Mouse (Mus musculus) kidney, adult 2 months (tissue): Measurements from ENCODE around the gene Zfp386.

Experiments
- CTCF ChIP-seq: fragments of 200-500 bp; conservative IDR thresholded peaks from 2 replicates; pipeline ENCODE4 v1.5.1; 2011; ENCODE audit warnings: low read depth, mild to moderate bottlenecking, control low read depth, low read length, moderate library complexity, mixed read lengths; ENCODE audit not compliant: insufficient read depth, insufficient read length
- POLR2A ChIP-seq: fragments of 200-500 bp; IDR thresholded peaks from one replicate; pipeline ENCODE4 v1.6.1; 2011; ENCODE audit warnings: low read depth, low read length, control low read depth

DNA sequence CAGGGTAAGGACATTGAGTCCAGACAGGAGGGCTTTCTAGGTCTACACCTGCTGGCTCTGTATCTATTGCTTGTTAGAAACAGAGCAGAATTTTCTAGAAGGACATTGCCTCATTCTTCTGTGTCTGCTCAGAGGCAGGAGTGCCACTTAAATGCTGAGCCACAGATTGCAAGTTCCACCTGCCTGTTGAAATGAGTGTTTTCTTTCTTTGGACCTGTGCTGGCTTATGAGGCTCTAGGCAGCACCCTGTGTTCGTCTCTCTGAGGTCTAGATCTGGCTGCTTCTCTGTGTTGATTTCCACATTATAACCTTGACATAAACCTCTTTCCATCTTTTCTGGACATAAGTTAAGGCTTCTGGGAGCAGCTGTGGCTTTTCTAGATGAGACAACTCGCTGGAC, 36.8 kb downstream of the Zfp386 start:
- TF ChIP-seq POLR2A (no peak), CTCF (no peak)
